Mouse (Mus musculus) ES-Bruce4 (cell line): Measurements from ENCODE around the gene Gm45140. TPM values are rescaled to one million over a fixed set of nuclear protein-coding genes. Genes with fewer than 3 reads are reported as not detected.
A peak's percentile ranks its signal among the peaks of the same experiment; 100 is the strongest.

Experiments used
- H3K27ac ChIP-seq: 2 replicates; pipeline ENCODE4 v1.5.1; 2012; ENCODE audit warnings: low read length, inconsistent platforms; ENCODE audit not compliant: insufficient read depth
- H3K27me3 ChIP-seq: 2 replicates; pipeline ENCODE4 v1.6.1; 2012; ENCODE audit warnings: mild to moderate bottlenecking, low read length, inconsistent platforms; ENCODE audit not compliant: control insufficient read depth, poor library complexity, insufficient read depth, severe bottlenecking
- H3K36me3 ChIP-seq: 2 replicates; pipeline ENCODE4 v1.6.1; 2012; ENCODE audit warnings: inconsistent platforms, mild to moderate bottlenecking, low read length, moderate library complexity; ENCODE audit not compliant: control insufficient read depth, poor library complexity, insufficient read depth, severe bottlenecking
- H3K4me1 ChIP-seq: one replicate; pipeline ENCODE4 v1.8.1; 2011; ENCODE audit warnings: low read length; ENCODE audit not compliant: control insufficient read depth, insufficient read depth
- H3K4me3 ChIP-seq: 2 replicates; pipeline ENCODE4 v1.5.1; 2011; ENCODE audit warnings: low read depth, mild to moderate bottlenecking, low read length
- H3K9ac ChIP-seq: 2 replicates; pipeline ENCODE4 v1.6.1; 2012; ENCODE audit warnings: low read depth, mild to moderate bottlenecking, inconsistent platforms; ENCODE audit not compliant: poor library complexity, severe bottlenecking
- H3K9me3 ChIP-seq: replicated peaks from 2 replicates; pipeline ENCODE4 v1.6.1; 2012; ENCODE audit warnings: mild to moderate bottlenecking, low read length, inconsistent platforms; ENCODE audit not compliant: control insufficient read depth, poor library complexity, insufficient read depth, severe bottlenecking
- CTCF ChIP-seq: IDR thresholded peaks from one replicate; pipeline ENCODE4 v1.8.1; 2011; ENCODE audit warnings: low read depth, low read length
- EP300 ChIP-seq: IDR thresholded peaks from 2 replicates; pipeline ENCODE4 v1.6.1; 2011; ENCODE audit warnings: low read depth, low read length; ENCODE audit not compliant: insufficient read depth
- POLR2A ChIP-seq: IDR thresholded peaks from one replicate; pipeline ENCODE4 v1.8.1; 2011; ENCODE audit warnings: low read length; ENCODE audit not compliant: insufficient read depth
- polyA plus RNA-seq: library from polyadenylated mRNA; stranded (reverse); fragments of >200 nt; gene quantifications from 2 replicates; pipeline ENCODE4 v1.2.4, GENCODE M21; 2011; ENCODE audit warnings: low read depth; ENCODE audit not compliant: missing spikeins, insufficient read depth, insufficient read length

Gene Gm45140
- 1.6 and 3.6 TPM in 2 replicates for polyA plus RNA-seq

- Histone ChIP-seq H3K36me3 (peaks cover 8% of the 10 kb centered on the region), H3K9me3 (no peaks in the 10 kb centered on the region), H3K9ac (no peak within 1 kb of the TSS), H3K4me1 (no peaks in the 10 kb centered on the region), H3K4me3 (no peak within 1 kb of the TSS), H3K27me3 (no peaks in the 10 kb centered on the region), H3K27ac (no peak within 1 kb of the TSS)
- TF ChIP-seq CTCF: no peak
These were observed at the start of gene Gm45140 for GRCm38 (mm10) chr6:87835695-87836094. Gm45140 (minus strand) TSS chr6:87835795.

GRCm38 (mm10) chr6:87882816-87883215 lies 47.2 kb upstream of the Gm45140 start:
- Histone ChIP-seq H3K27ac (no peak overlapping the region), H3K36me3 (no peaks in the 10 kb centered on the region), H3K9ac (no peak overlapping the region), H3K4me1 (no peaks in the 10 kb centered on the region), H3K4me3 (no peak overlapping the region), H3K9me3 (no peaks in the 10 kb centered on the region), H3K27me3 (no peaks in the 10 kb centered on the region)
- TF ChIP-seq EP300: no peak
- TF ChIP-seq POLR2A: no peak

GRCm38 (mm10) chr6:87882221-87882620 lies 46.6 kb upstream of the Gm45140 start:
- no peaks in the 10 kb centered on the region for H3K36me3 ChIP-seq
- no peak overlapping the region for H3K4me3 ChIP-seq
- TF ChIP-seq POLR2A: no peak
- no peak for TF ChIP-seq CTCF
- TF ChIP-seq EP300: no peak
- H3K9me3 ChIP-seq: no peaks in the 10 kb centered on the region
- no peak overlapping the region for H3K27ac ChIP-seq
- no peaks in the 10 kb centered on the region for H3K27me3 ChIP-seq
- H3K4me1 ChIP-seq: no peaks in the 10 kb centered on the region
- no peak overlapping the region for H3K9ac ChIP-seq

- Histone ChIP-seq H3K4me1 (no peaks in the 10 kb centered on the region), H3K9me3 (no peaks in the 10 kb centered on the region), H3K9ac (no peak overlapping the region), H3K36me3 (no peaks in the 10 kb centered on the region), H3K4me3 (no peak overlapping the region), H3K27me3 (no peaks in the 10 kb centered on the region), H3K27ac (no peak overlapping the region)
- TF ChIP-seq CTCF: no peak
- TF ChIP-seq EP300: no peak
- TF ChIP-seq POLR2A: no peak
These were observed 44.0 kb upstream of the Gm45140 start for GRCm38 (mm10) chr6:87879628-87880027.

GRCm38 (mm10) chr6:87879010-87879409 lies 43.4 kb upstream of the Gm45140 start:
- Histone ChIP-seq H3K27ac (no peak overlapping the region), H3K36me3 (no peaks in the 10 kb centered on the region), H3K27me3 (no peaks in the 10 kb centered on the region), H3K4me1 (no peaks in the 10 kb centered on the region), H3K9me3 (no peaks in the 10 kb centered on the region), H3K4me3 (no peak overlapping the region), H3K9ac (no peak overlapping the region)
- TF ChIP-seq POLR2A: no peak
- no peak for TF ChIP-seq CTCF
- TF ChIP-seq EP300: no peak

GRCm38 (mm10) chr6:87876068-87876643 lies 40.6 kb upstream of the Gm45140 start:
- no peaks in the 10 kb centered on the region for H3K36me3 ChIP-seq
- peak overlapping the region; percentile 52 for H3K4me3 ChIP-seq
- H3K9ac ChIP-seq: no peak overlapping the region
- no peaks in the 10 kb centered on the region for H3K4me1 ChIP-seq
- H3K27me3 ChIP-seq: no peaks in the 10 kb centered on the region
- no peak for TF ChIP-seq CTCF
- peak; percentile 48; the same call in 1 of the 2 replicates for TF ChIP-seq EP300
- H3K27ac ChIP-seq: peak overlapping the region; percentile 31; the same call in 1 of the 2 replicates
- H3K9me3 ChIP-seq: no peaks in the 10 kb centered on the region
